Mouse (Mus musculus) stomach, embryonic 15.5 days (tissue): Measurements from ENCODE around the gene Slc35e3. TPM values are rescaled to one million over a fixed set of nuclear protein-coding genes. Genes with fewer than 3 reads are reported as not detected.
A peak's percentile ranks its signal among the peaks of the same experiment; 100 is the strongest.

Experiments
- ATAC-seq: fragments of 200-750 bp; cut with Nextera tagmentation; 2 replicates; pipeline ENCODE4 v1.8.0; 2017; ENCODE audit warnings: low read depth, moderate number of reproducible peaks, moderate TSS enrichment; ENCODE audit not compliant: insufficient read depth, low FRiP score
- H3K27ac ChIP-seq: fragments of 300-500 bp; sonication (generic); 2 replicates; pipeline ENCODE4 v1.5.1; 2015; ENCODE audit warnings: mild to moderate bottlenecking, inconsistent platforms
- H3K27me3 ChIP-seq: fragments of 300-500 bp; sonication (generic); replicated peaks from 2 replicates; pipeline ENCODE4 v1.6.1; 2015; ENCODE audit warnings: inconsistent platforms
- H3K36me3 ChIP-seq: fragments of 300-500 bp; sonication (generic); 2 replicates; pipeline ENCODE4 v1.6.1; 2015; ENCODE audit warnings: inconsistent platforms
- H3K4me1 ChIP-seq: fragments of 300-500 bp; sonication (generic); 2 replicates; pipeline ENCODE4 v1.6.1; 2015; ENCODE audit warnings: inconsistent platforms
- H3K4me2 ChIP-seq: fragments of 300-500 bp; sonication (generic); 2 replicates; pipeline ENCODE4 v1.6.1; 2015; ENCODE audit warnings: mild to moderate bottlenecking, inconsistent platforms
- H3K4me3 ChIP-seq: fragments of 300-500 bp; sonication (generic); replicated peaks from 2 replicates; pipeline ENCODE4 v1.5.1; 2015; ENCODE audit warnings: inconsistent platforms
- H3K9ac ChIP-seq: fragments of 300-500 bp; sonication (generic); 2 replicates; pipeline ENCODE4 v1.6.1; 2015; ENCODE audit warnings: inconsistent platforms
- H3K9me3 ChIP-seq: fragments of 300-500 bp; sonication (generic); 2 replicates; pipeline ENCODE4 v1.6.1; 2016; ENCODE audit warnings: inconsistent platforms
- WGBS: fragments of 180-500 bp; shearing (Covaris S2); methylation state at CpG from one replicate; pipeline ENCODE4 v1.1.7; 2015; 5-methylcytosine and 5-hydroxymethylcytosine counted together
- polyA plus RNA-seq: library from polyadenylated mRNA; unstranded; fragments of >200 nt; fragmentation: Nextera tagmentation; extraction: Ambion mirVana; gene quantifications from 2 replicates; pipeline ENCODE4 v1.2.1, GENCODE M21; 2015

Gene Slc35e3
- polyA plus RNA-seq, 1 experiment from 2014 or later: 16.5 TPM

- WGBS: 89% methylated on average over 4 of the region's 4 CpGs
- H3K27ac ChIP-seq: no peak overlapping the region
These were observed 51.1 kb downstream of the Slc35e3 start for GRCm38 (mm10) chr10:117695027-117695426.

GRCm38 (mm10) chr10:117694255-117694953 lies 51.8 kb downstream of the Slc35e3 start:
- no peak overlapping the region for H3K4me3 ChIP-seq
- H3K9me3 ChIP-seq: no peaks in the 10 kb centered on the region
- H3K4me1 ChIP-seq: no peaks in the 10 kb centered on the region
- no peak overlapping the region for H3K4me2 ChIP-seq
- no peaks in the 10 kb centered on the region for H3K27me3 ChIP-seq
- H3K27ac ChIP-seq: no peak overlapping the region
- ATAC-seq: no peak
- peaks cover 70% of the 10 kb centered on the region for H3K36me3 ChIP-seq
- 94% methylated on average over 6 of the region's 6 CpGs for WGBS
- no peak overlapping the region for H3K9ac ChIP-seq

More at GRCm38 (mm10) chr10:117695027-117695426, 51.1 kb downstream of the Slc35e3 start:
- Histone ChIP-seq H3K4me3 (no peak overlapping the region), H3K4me1 (no peaks in the 10 kb centered on the region), H3K9ac (no peak overlapping the region), H3K4me2 (no peak overlapping the region), H3K36me3 (peaks cover 74% of the 10 kb centered on the region), H3K27me3 (no peaks in the 10 kb centered on the region), H3K9me3 (no peaks in the 10 kb centered on the region)
- ATAC-seq: no peak

- Histone ChIP-seq H3K4me2 (no peak overlapping the region), H3K27me3 (no peaks in the 10 kb centered on the region), H3K4me3 (no peak overlapping the region), H3K27ac (no peak overlapping the region), H3K9ac (no peak overlapping the region), H3K4me1 (no peaks in the 10 kb centered on the region), H3K9me3 (no peaks in the 10 kb centered on the region), H3K36me3 (peaks cover 72% of the 10 kb centered on the region)
- no peak for ATAC-seq
- WGBS: 95% methylated on average over 5 of the region's 5 CpGs
These were observed 53.2 kb downstream of the Slc35e3 start for GRCm38 (mm10) chr10:117692953-117693352.

GRCm38 (mm10) chr10:117692173-117692572 lies 54.0 kb downstream of the Slc35e3 start:
- Histone ChIP-seq H3K4me2 (no peak overlapping the region), H3K9me3 (no peaks in the 10 kb centered on the region), H3K9ac (no peak overlapping the region), H3K4me3 (no peak overlapping the region), H3K36me3 (peaks cover 65% of the 10 kb centered on the region), H3K27ac (no peak overlapping the region), H3K27me3 (no peaks in the 10 kb centered on the region), H3K4me1 (no peaks in the 10 kb centered on the region)
- no peak for ATAC-seq

- H3K36me3 ChIP-seq: peaks cover 64% of the 10 kb centered on the region
- WGBS: 91% methylated on average over 10 of the region's 10 CpGs
- ATAC-seq: no peak
These were observed 54.7 kb downstream of the Slc35e3 start for GRCm38 (mm10) chr10:117691389-117691968.

GRCm38 (mm10) chr10:117690770-117691296 lies 55.3 kb downstream of the Slc35e3 start:
- no peak for ATAC-seq
- Histone ChIP-seq H3K27me3 (no peaks in the 10 kb centered on the region), H3K4me3 (no peak overlapping the region), H3K9me3 (no peaks in the 10 kb centered on the region), H3K4me2 (no peak overlapping the region), H3K9ac (no peak overlapping the region), H3K4me1 (no peaks in the 10 kb centered on the region), H3K27ac (no peak overlapping the region), H3K36me3 (peaks cover 59% of the 10 kb centered on the region)
- WGBS: 96% methylated on average over 3 of the region's 3 CpGs

More at GRCm38 (mm10) chr10:117691389-117691968, 54.7 kb downstream of the Slc35e3 start:
- no peak overlapping the region for H3K27ac ChIP-seq
- no peaks in the 10 kb centered on the region for H3K9me3 ChIP-seq
- no peaks in the 10 kb centered on the region for H3K4me1 ChIP-seq
- H3K4me2 ChIP-seq: no peak overlapping the region
- no peak overlapping the region for H3K9ac ChIP-seq
- H3K4me3 ChIP-seq: no peak overlapping the region
- H3K27me3 ChIP-seq: no peaks in the 10 kb centered on the region

- no peaks in the 10 kb centered on the region for H3K4me1 ChIP-seq
- no peak overlapping the region for H3K9ac ChIP-seq
- H3K36me3 ChIP-seq: peaks cover 53% of the 10 kb centered on the region
- no peak overlapping the region for H3K4me2 ChIP-seq
- no peak overlapping the region for H3K4me3 ChIP-seq
- ATAC-seq: no peak
- H3K9me3 ChIP-seq: no peaks in the 10 kb centered on the region
- H3K27ac ChIP-seq: no peak overlapping the region
- H3K27me3 ChIP-seq: no peaks in the 10 kb centered on the region
- WGBS: 71% methylated on average over 2 of the region's 2 CpGs
These were observed 56.1 kb downstream of the Slc35e3 start for GRCm38 (mm10) chr10:117690101-117690352.

GRCm38 (mm10) chr10:117689297-117690100 lies 56.7 kb downstream of the Slc35e3 start:
- no peaks in the 10 kb centered on the region for H3K27me3 ChIP-seq
- no peak for ATAC-seq
- no peak overlapping the region for H3K4me3 ChIP-seq
- no peak overlapping the region for H3K9ac ChIP-seq
- H3K9me3 ChIP-seq: no peaks in the 10 kb centered on the region
- no peaks in the 10 kb centered on the region for H3K4me1 ChIP-seq
- peaks cover 48% of the 10 kb centered on the region for H3K36me3 ChIP-seq
- H3K27ac ChIP-seq: no peak overlapping the region
- H3K4me2 ChIP-seq: no peak overlapping the region
- WGBS: 93% methylated on average over 11 of the region's 11 CpGs

GRCm38 (mm10) chr10:117688204-117689151 lies 57.7 kb downstream of the Slc35e3 start:
- H3K27ac ChIP-seq: no peak overlapping the region
- H3K27me3 ChIP-seq: no peaks in the 10 kb centered on the region
- H3K9ac ChIP-seq: no peak overlapping the region
- H3K9me3 ChIP-seq: no peaks in the 10 kb centered on the region
- no peak overlapping the region for H3K4me3 ChIP-seq
- 82% methylated on average over 13 of the region's 13 CpGs for WGBS
- H3K4me1 ChIP-seq: no peaks in the 10 kb centered on the region
- no peak overlapping the region for H3K4me2 ChIP-seq
- H3K36me3 ChIP-seq: peaks cover 44% of the 10 kb centered on the region
- ATAC-seq: peak; percentile 35; the same call in 1 of the 2 replicates

GRCm38 (mm10) chr10:117687577-117687976 lies 58.6 kb downstream of the Slc35e3 start:
- no peaks in the 10 kb centered on the region for H3K4me1 ChIP-seq
- H3K4me2 ChIP-seq: no peak overlapping the region
- peaks cover 38% of the 10 kb centered on the region for H3K36me3 ChIP-seq
- WGBS: 85% methylated on average over 7 of the region's 7 CpGs
- no peaks in the 10 kb centered on the region for H3K9me3 ChIP-seq
- H3K9ac ChIP-seq: no peak overlapping the region
- no peak overlapping the region for H3K4me3 ChIP-seq
- H3K27me3 ChIP-seq: no peaks in the 10 kb centered on the region
- no peak for ATAC-seq
- H3K27ac ChIP-seq: no peak overlapping the region

- H3K4me3 ChIP-seq: no peak overlapping the region
- no peaks in the 10 kb centered on the region for H3K9me3 ChIP-seq
- H3K9ac ChIP-seq: no peak overlapping the region
- H3K27ac ChIP-seq: no peak overlapping the region
- H3K4me1 ChIP-seq: no peaks in the 10 kb centered on the region
- 68% methylated on average over 3 of the region's 3 CpGs for WGBS
- H3K27me3 ChIP-seq: no peaks in the 10 kb centered on the region
- H3K4me2 ChIP-seq: no peak overlapping the region
- no peak for ATAC-seq
- H3K36me3 ChIP-seq: peaks cover 33% of the 10 kb centered on the region
These were observed 59.1 kb downstream of the Slc35e3 start for GRCm38 (mm10) chr10:117687018-117687417.
